Mouse (Mus musculus) stomach, postnatal 0 days (tissue): ENCODE measurements around the gene Cyth4.

Experiments
- CTCF ChIP-seq: IDR thresholded peaks from 2 replicates; pipeline ENCODE4 v1.5.1; 2016; ENCODE audit warnings: antibody characterized with exemption, low read depth, mild to moderate bottlenecking, moderate library complexity
- EP300 ChIP-seq: optimal IDR thresholded peaks from 2 replicates; pipeline ENCODE3; 2016; ENCODE audit warnings: antibody characterized with exemption

DNA sequence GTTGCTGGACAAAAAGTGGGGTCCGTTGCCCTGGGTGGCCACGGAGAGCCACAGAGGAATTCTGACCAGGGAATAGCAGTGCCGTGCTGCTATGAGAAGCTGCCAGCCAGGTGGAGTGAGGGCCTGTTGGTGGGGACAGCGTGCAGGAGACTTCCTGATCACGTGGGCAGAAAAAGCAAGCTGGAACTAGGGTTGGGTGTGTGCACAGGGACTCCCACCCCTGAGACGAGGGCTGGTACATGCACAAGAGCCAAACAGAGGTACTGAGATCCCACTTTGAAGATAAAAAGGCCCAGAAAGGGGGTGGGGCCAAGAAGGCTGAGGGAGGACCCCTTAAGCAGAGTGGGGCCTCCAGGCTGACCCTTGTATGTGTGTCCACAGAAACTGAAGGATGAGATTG lies 7.4 kb downstream of the Cyth4 start:
- TF ChIP-seq CTCF (no peak), EP300 (no peak)
